Mouse (Mus musculus) embryonic facial prominence, embryonic 14.5 days (tissue): ENCODE measurements at regions not wholly inside any gene's neighbourhood (a gene's known extent, or its start where the extent isn't known, plus 50 kb on each side); places are given as distances from the start of the nearest gene placed in this dataset.

Experiments used
- ATAC-seq: fragments of 200-750 bp; cut with Nextera tagmentation; 2 replicates; pipeline ENCODE4 v1.8.0; 2017; ENCODE audit warnings: low read depth, moderate number of reproducible peaks, moderate TSS enrichment
- DNase-seq: peaks from one replicate; pipeline ENCODE4 v3.0.0-alpha.2; 2015; ENCODE audit warnings: low spot score
- H3K27ac ChIP-seq: fragments of 300-500 bp; sonication (generic); replicated peaks from 2 replicates; pipeline ENCODE4 v1.5.1; 2014; ENCODE audit warnings: low read depth, mild to moderate bottlenecking, low read length, moderate library complexity
- H3K27me3 ChIP-seq: fragments of 300-500 bp; sonication (generic); replicated peaks from 2 replicates; pipeline ENCODE4 v1.6.1; 2014; ENCODE audit warnings: low read length; ENCODE audit not compliant: control insufficient read depth, insufficient read depth
- H3K36me3 ChIP-seq: fragments of 300-500 bp; sonication (generic); 2 replicates; pipeline ENCODE4 v1.6.1; 2014; ENCODE audit warnings: low read length, mixed read lengths; ENCODE audit not compliant: control insufficient read depth, insufficient read depth
- H3K4me1 ChIP-seq: fragments of 300-500 bp; sonication (generic); 2 replicates; pipeline ENCODE4 v1.6.1; 2014; ENCODE audit warnings: antibody characterized with exemption, low read length; ENCODE audit not compliant: control insufficient read depth, insufficient read depth
- H3K4me2 ChIP-seq: fragments of 300-500 bp; sonication (generic); 2 replicates; pipeline ENCODE4 v1.6.1; 2014; ENCODE audit warnings: low read depth, mild to moderate bottlenecking, low read length, moderate library complexity, mixed read lengths
- H3K4me3 ChIP-seq: fragments of 300-500 bp; sonication (generic); 2 replicates; pipeline ENCODE4 v1.5.1; 2014; ENCODE audit warnings: low read depth, mild to moderate bottlenecking, low read length
- H3K9ac ChIP-seq: fragments of 300-500 bp; sonication (generic); 2 replicates; pipeline ENCODE4 v1.6.1; 2014; ENCODE audit warnings: low read depth, mild to moderate bottlenecking, low read length, moderate library complexity, mixed read lengths
- H3K9me3 ChIP-seq: fragments of 300-500 bp; sonication (generic); 2 replicates; pipeline ENCODE4 v1.6.1; 2016; ENCODE audit warnings: low read length; ENCODE audit not compliant: control insufficient read depth
- WGBS: fragments of 180-500 bp; shearing (Covaris S2); extraction: QIAGEN DNeasy Blood & Tissue Kit; methylation state at CpG from one replicate; pipeline ENCODE4 v1.1.7; 2014; 5-methylcytosine and 5-hydroxymethylcytosine counted together

DNA sequence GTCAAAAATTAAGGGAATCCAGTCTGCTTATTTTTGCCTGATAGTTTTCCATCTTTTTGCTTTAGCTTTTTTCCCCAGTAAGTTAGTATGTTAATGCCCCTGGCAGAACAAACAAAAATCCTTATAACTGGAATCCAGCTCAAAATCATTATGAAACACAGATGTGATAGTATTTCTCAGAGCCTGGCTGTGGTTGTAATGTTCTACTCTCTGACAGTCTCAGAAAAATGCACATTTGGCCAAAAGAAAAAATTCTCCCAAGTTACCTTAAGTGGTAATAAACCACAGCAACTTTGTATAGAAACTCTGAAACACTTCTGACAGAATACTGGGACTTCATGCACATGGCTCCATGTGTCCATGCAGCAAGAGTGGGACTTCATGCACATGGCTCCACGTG lies 193.5 kb upstream of the Rnd3 start:
- no peak for ATAC-seq
- no peak overlapping the region for H3K9ac ChIP-seq
- 57% methylated on average over 1 of the region's 1 CpGs for WGBS
- no peak overlapping the region for H3K4me3 ChIP-seq
- H3K4me2 ChIP-seq: no peak overlapping the region
- H3K36me3 ChIP-seq: no peaks in the 10 kb centered on the region
- no peaks in the 10 kb centered on the region for H3K9me3 ChIP-seq
- H3K4me1 ChIP-seq: no peaks in the 10 kb centered on the region; the same call in 1 of the 2 replicates
- H3K27ac ChIP-seq: peak overlapping the region; percentile 8
- no peaks in the 10 kb centered on the region for H3K27me3 ChIP-seq
- peak; percentile 82 for DNase-seq

DNA sequence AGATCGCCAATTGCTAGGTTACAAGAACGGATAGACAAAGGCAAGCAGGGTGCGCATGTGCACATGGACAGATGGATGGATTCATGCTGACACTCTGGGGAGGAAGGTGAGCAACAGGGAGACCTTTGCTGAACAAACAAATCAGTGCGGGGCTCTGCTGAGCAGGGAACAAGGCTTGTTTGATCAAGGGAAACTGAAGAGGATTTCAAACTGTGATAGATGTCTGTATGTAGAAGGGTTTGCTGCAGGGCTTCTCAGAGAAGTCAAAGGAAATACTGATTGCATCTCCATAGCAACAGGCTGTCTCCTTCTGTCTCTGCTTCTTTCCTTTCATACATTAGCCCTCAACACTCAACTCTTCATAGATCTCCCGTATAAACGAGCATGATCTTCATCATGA lies 185.5 kb upstream of the Rnd3 start:
- ATAC-seq: no peak
- 0 out of 2 replicates have a peak, but pooled peaks cover 4% of the 10 kb centered on the region for H3K9me3 ChIP-seq
- H3K4me1 ChIP-seq: no peaks in the 10 kb centered on the region; the same call in 1 of the 2 replicates
- H3K27ac ChIP-seq: no peak overlapping the region
- WGBS: 55% methylated on average over 6 of the region's 6 CpGs
- H3K4me2 ChIP-seq: no peak overlapping the region
- H3K36me3 ChIP-seq: no peaks in the 10 kb centered on the region
- no peak for DNase-seq
- no peak overlapping the region for H3K4me3 ChIP-seq
- H3K9ac ChIP-seq: no peak overlapping the region
- H3K27me3 ChIP-seq: no peaks in the 10 kb centered on the region

DNA sequence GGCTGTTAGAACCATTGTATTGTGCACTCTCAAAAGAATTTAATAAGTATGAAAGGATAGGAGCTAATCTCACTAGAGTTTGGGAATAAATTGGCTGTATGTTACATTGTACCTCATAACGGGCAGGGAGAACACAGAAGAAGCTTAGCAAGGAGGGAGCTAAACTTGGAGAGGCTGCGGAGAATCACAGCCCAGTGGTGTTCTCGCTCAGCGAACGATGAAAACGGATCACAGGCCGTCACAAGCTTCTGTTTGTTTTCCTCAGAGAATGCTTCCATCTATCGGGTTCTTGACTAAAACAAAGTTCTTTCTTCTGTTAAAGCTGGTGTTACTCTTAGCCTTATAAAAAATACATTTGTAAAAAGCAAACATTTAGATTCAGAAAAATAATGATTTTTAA lies 178.2 kb upstream of the Rnd3 start:
- H3K4me2 ChIP-seq: no peak overlapping the region
- DNase-seq (no peak), ATAC-seq (no peak; the same call in 1 of the 2 replicates)
- H3K9me3 ChIP-seq: no peaks in the 10 kb centered on the region
- H3K9ac ChIP-seq: no peak overlapping the region
- 0 out of 2 replicates have a peak, but pooled peaks cover 3% of the 10 kb centered on the region for H3K4me1 ChIP-seq
- WGBS: 61% methylated on average over 8 of the region's 8 CpGs
- H3K36me3 ChIP-seq: no peaks in the 10 kb centered on the region
- H3K27me3 ChIP-seq: no peaks in the 10 kb centered on the region
- H3K4me3 ChIP-seq: no peak overlapping the region
- H3K27ac ChIP-seq: no peak overlapping the region

DNA sequence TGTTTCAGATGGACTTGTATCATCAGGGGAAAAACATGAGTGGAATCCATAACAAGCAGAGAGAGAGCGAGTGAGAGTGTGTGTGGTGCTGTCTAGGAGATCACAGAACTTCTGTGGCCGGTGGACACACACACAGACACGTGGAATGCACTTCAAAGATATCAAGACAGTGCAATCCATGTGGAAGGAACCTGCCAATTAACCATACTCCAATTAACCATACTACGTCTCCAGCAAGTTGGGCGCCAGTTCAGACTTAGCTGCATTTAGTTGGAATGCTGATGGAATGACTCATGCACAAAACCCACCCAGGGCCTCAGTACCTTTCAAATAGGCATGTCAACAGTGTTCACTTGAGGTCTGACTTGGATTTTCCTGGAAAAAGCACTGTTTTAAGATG lies 172.8 kb upstream of the Rnd3 start:
- Histone ChIP-seq H3K4me3 (no peak overlapping the region), H3K27ac (0 out of 2 replicates have a peak overlapping the region, but pooled peaks have one; percentile 18), H3K27me3 (no peaks in the 10 kb centered on the region), H3K36me3 (no peaks in the 10 kb centered on the region), H3K9ac (no peak overlapping the region), H3K9me3 (no peaks in the 10 kb centered on the region), H3K4me2 (no peak overlapping the region), H3K4me1 (peaks cover 10% of the 10 kb centered on the region; the same call in 1 of the 2 replicates)
- 40% methylated on average over 5 of the region's 5 CpGs for whole genome bisulfite sequencing
- peak; percentile 12; the same call in 1 of the 2 replicates for ATAC-seq
- DNase-seq: peak; percentile 77

- H3K4me2 ChIP-seq: no peak overlapping the region
- 76% methylated on average over 8 of the region's 8 CpGs for WGBS
- no peaks in the 10 kb centered on the region for H3K36me3 ChIP-seq
- H3K27ac ChIP-seq: no peak overlapping the region
- no peak overlapping the region for H3K9ac ChIP-seq
- no peak overlapping the region for H3K4me3 ChIP-seq
- no peaks in the 10 kb centered on the region for H3K9me3 ChIP-seq
- DNase-seq (no peak), ATAC-seq (no peak)
- H3K27me3 ChIP-seq: no peaks in the 10 kb centered on the region
- peaks cover 3% of the 10 kb centered on the region; the same call in 1 of the 2 replicates for H3K4me1 ChIP-seq
These were observed 167.5 kb upstream of the Rnd3 start for GRCm38 (mm10) chr2:51316452-51316851.

GRCm38 (mm10) chr2:51313414-51313813 lies 164.5 kb upstream of the Rnd3 start:
- Histone ChIP-seq H3K36me3 (no peaks in the 10 kb centered on the region), H3K9ac (no peak overlapping the region), H3K4me3 (no peak overlapping the region), H3K27ac (no peak overlapping the region), H3K9me3 (no peaks in the 10 kb centered on the region), H3K27me3 (no peaks in the 10 kb centered on the region), H3K4me2 (no peak overlapping the region), H3K4me1 (no peaks in the 10 kb centered on the region)
- DNase-seq (no peak), ATAC-seq (no peak)
- 51% methylated on average over 4 of the region's 4 CpGs for WGBS

- H3K4me3 ChIP-seq: no peak overlapping the region
- WGBS: 83% methylated on average over 1 of the region's 1 CpGs
- H3K27me3 ChIP-seq: no peaks in the 10 kb centered on the region
- no peak overlapping the region for H3K9ac ChIP-seq
- no peak overlapping the region for H3K27ac ChIP-seq
- H3K4me1 ChIP-seq: no peaks in the 10 kb centered on the region
- H3K36me3 ChIP-seq: no peaks in the 10 kb centered on the region
- DNase-seq: no peak
- ATAC-seq: no peak
- H3K9me3 ChIP-seq: no peaks in the 10 kb centered on the region
- H3K4me2 ChIP-seq: no peak overlapping the region
These were observed 157.3 kb upstream of the Rnd3 start for GRCm38 (mm10) chr2:51306257-51306656.

DNA sequence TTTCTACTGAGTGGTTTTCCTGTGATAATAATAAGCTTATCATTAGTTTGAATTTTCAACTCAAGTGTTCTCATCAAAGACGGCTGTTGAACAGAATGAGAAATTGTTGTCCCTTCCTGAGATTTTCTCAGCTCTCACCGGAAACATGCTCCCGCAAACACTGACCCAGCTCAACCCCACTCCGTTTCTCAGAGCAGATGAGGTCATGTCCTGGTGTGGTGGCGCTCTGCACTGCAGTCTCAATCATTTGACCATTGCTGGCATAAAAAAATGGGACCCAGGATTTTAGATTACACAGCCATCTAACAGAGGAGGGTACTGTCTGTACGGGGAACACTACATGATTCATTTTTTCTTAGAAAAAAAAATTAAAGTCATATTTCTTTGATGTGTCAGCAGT lies 156.5 kb upstream of the Rnd3 start:
- Histone ChIP-seq H3K4me1 (no peaks in the 10 kb centered on the region), H3K27ac (no peak overlapping the region), H3K9me3 (no peaks in the 10 kb centered on the region), H3K9ac (no peak overlapping the region), H3K4me3 (no peak overlapping the region), H3K27me3 (no peaks in the 10 kb centered on the region), H3K36me3 (no peaks in the 10 kb centered on the region), H3K4me2 (no peak overlapping the region)
- no peak for DNase-seq
- WGBS: 42% methylated on average over 6 of the region's 6 CpGs
- ATAC-seq: peak; percentile 53; the same call in 1 of the 2 replicates

GRCm38 (mm10) chr2:51304694-51305093 lies 155.8 kb upstream of the Rnd3 start:
- no peaks in the 10 kb centered on the region for H3K4me1 ChIP-seq
- no peaks in the 10 kb centered on the region for H3K9me3 ChIP-seq
- no peak overlapping the region for H3K9ac ChIP-seq
- no peak overlapping the region for H3K4me2 ChIP-seq
- no peaks in the 10 kb centered on the region for H3K36me3 ChIP-seq
- no peaks in the 10 kb centered on the region for H3K27me3 ChIP-seq
- ATAC-seq (no peak), DNase-seq (no peak)
- H3K4me3 ChIP-seq: no peak overlapping the region
- 68% methylated on average over 6 of the region's 6 CpGs for WGBS
- H3K27ac ChIP-seq: no peak overlapping the region
